Comparison of ENCODE assay signal across 9 mouse cellular contexts in the genomic region with DNA sequence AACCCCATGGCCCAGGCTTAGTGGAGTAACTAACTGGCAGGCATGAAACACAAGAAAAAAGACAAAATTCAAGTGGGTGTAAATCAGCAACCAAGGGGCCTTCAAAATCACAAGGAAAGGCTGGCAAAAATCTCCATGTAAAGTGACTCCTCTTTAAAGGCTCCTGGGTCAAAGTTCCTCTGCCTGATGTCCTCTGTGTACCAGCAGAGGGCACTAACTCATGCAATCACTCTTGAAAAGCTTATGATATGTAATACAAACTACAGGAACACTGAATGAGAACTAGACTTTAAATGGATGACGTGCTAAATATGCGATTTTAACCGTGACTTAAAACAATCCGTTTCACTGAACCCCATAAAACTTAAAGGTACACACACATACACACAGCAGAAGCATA.
DNase-seq lines count a peak whose midpoint lies in the region; ATAC-seq lines count a peak whose summit lies in the region.
"Had no signal": no experiment of that assay in that cellular context is flagged by ENCODE, and none has a peak within 500 bp of the region (broad histone marks: within the 10 kb centered on the region; RNA-seq: fewer than 3 reads in every experiment).

No protein-coding gene starts in this region.

- peak; percentile 40 for DNase-seq in CD4-positive, CD25-positive, alpha-beta regulatory T cell, adult 2 months (ENCODE audit: low read depth, low spot score)
- DNase-seq in kidney, adult 8-10 months = peak; percentile 22 to 41
- peak; percentile 69 for DNase-seq in embryo, embryonic 10.5 days (ENCODE audit: low spot score)
- no peak for DNase-seq in natural killer cell, adult 2 months (ENCODE audit: low spot score in 2 of 2)

- no peak for ATAC-seq in CD4-positive, CD25-positive, alpha-beta regulatory T cell, adult 4 months
- ATAC-seq in kidney, embryonic 16.5 days (ENCODE audit: low FRiP score, low TSS enrichment) = no peak
- ATAC-seq in megakaryocyte-erythroid progenitor cell, adult 5-6 weeks (replicated peaks; ENCODE audit: low FRiP score, low TSS enrichment, poor library complexity, severe bottlenecking) = peak; percentile 72
- no peak for ATAC-seq in forebrain, embryonic 15.5 days (replicated peaks)

- H3K4me2 ChIP-seq in kidney, embryonic 16.5 days (replicated peaks; ENCODE audit: low read depth, low read length) = no peak overlapping the region
- H3K4me2 ChIP-seq in forebrain, embryonic 15.5 days (replicated peaks) = no peak overlapping the region
- H3K4me2 ChIP-seq: midbrain, embryonic 11.5 days had no signal

- H3K36me3 ChIP-seq in kidney, embryonic 16.5 days (ENCODE audit: insufficient read depth, low read length) = no peaks in the 10 kb centered on the region
- H3K36me3 ChIP-seq in forebrain, embryonic 15.5 days = no peaks in the 10 kb centered on the region

- no peaks in the 10 kb centered on the region for H3K4me1 ChIP-seq in kidney, embryonic 16.5 days (ENCODE audit: insufficient read depth, low read length)
- peaks cover 16% of the 10 kb centered on the region for H3K4me1 ChIP-seq in forebrain, embryonic 15.5 days

- H3K27me3 ChIP-seq in kidney, embryonic 16.5 days (ENCODE audit: insufficient read depth, low read length) = no peaks in the 10 kb centered on the region
- H3K27me3 ChIP-seq in forebrain, embryonic 15.5 days = no peaks in the 10 kb centered on the region

- 84% methylated on average over 4 of the region's 4 CpGs for WGBS in kidney, embryonic 16.5 days
- 82% methylated on average over 4 of the region's 4 CpGs for WGBS in forebrain, embryonic 15.5 days

- H3K27ac ChIP-seq in kidney, embryonic 16.5 days (ENCODE audit: low read length) = no peak overlapping the region
- H3K27ac ChIP-seq in forebrain, embryonic 15.5 days (replicated peaks) = no peak overlapping the region

- H3K9ac ChIP-seq in kidney, embryonic 16.5 days (replicated peaks; ENCODE audit: low read length) = no peak overlapping the region
- H3K9ac ChIP-seq in forebrain, embryonic 15.5 days (replicated peaks) = no peak overlapping the region

- no peaks in the 10 kb centered on the region for H3K9me3 ChIP-seq in kidney, embryonic 16.5 days (ENCODE audit: low read length)
- H3K9me3 ChIP-seq in forebrain, embryonic 15.5 days = no peaks in the 10 kb centered on the region

- H3K4me3 ChIP-seq in kidney, embryonic 16.5 days (ENCODE audit: low read length) = no peak overlapping the region
- H3K4me3 ChIP-seq in forebrain, embryonic 15.5 days = no peak overlapping the region

Comparison
In these comparisons a context has a peak if more than half of its experiments do, and no peak if none do; other contexts are left out.
1. DNase-seq: peak in CD4-positive, CD25-positive, alpha-beta regulatory T cell, adult 2 months (single experiment), kidney, adult 8-10 months (2 of 2) and embryo, embryonic 10.5 days (single experiment); none in natural killer cell, adult 2 months (0 of 2).